Mouse (Mus musculus) bone marrow, adult 2 months (tissue): ENCODE data around the gene Manba.

ENCODE experiments used
- CTCF ChIP-seq: fragments of 200-500 bp; IDR thresholded peaks from 2 replicates; pipeline ENCODE4 v1.5.1; 2011; ENCODE audit warnings: low read length, control low read depth; ENCODE audit not compliant: control insufficient read depth, insufficient read depth
- POLR2A ChIP-seq: fragments of 200-500 bp; IDR thresholded peaks from 2 replicates; pipeline ENCODE4 v1.6.1; 2011; ENCODE audit warnings: low read depth, mild to moderate bottlenecking, control low read depth, low read length, borderline replicate concordance; ENCODE audit not compliant: control insufficient read depth

DNA sequence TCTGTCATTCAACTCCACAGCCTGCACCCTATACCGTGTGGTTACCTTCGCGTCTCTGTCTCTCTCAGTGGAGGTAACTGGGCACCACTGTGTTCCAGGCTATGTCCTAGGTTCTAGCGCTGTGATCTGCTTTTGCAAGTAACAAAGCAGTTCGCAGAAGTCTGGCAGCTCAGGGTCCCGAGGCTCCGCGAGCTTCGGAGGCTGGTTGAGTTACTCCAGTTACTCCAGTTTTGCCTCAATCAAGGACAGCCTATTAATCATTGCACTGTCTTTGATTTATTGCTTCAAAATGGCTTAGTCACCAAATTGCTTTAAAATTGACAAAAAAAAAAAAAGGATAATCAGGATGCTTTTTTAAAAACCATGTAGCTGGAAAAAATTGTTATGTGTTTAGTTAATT lies 79.3 kb downstream of the Manba start:
- TF ChIP-seq POLR2A, result no peak
- no peak for TF ChIP-seq CTCF
